Mouse (Mus musculus): Measurements from ENCODE around the gene Stau1.
A peak's percentile ranks its signal among the peaks of the same experiment; 100 is the strongest.

- TF ChIP-seq CTCF (IDR thresholded peaks at IDR 0.05; ENCODE audit: extremely low read depth, insufficient read depth, low read length) (peak; percentile 80), POLR2A (IDR thresholded peaks at IDR 0.05; ENCODE audit: extremely low read depth, insufficient read depth, low read length) (no peak)
These were observed 8.2 kb upstream of the Stau1 start for GRCm38 (mm10) chr2:167004099-167004854.

Measured in cortical plate, adult 2 months (tissue).